Mouse (Mus musculus): ENCODE results near the gene Fam71f1. TPM values are rescaled to one million over a fixed set of nuclear protein-coding genes. Genes with fewer than 3 reads are reported as not detected.

The Fam71f1 gene
- polyA plus RNA-seq, 1 experiment from 2014 or later = not detected

GRCm38 (mm10) chr6:29365277-29365676, 46.3 kb downstream of the Fam71f1 start:
- H3K9ac ChIP-seq = no peak overlapping the region
- ATAC-seq (ENCODE audit: insufficient number of reproducible peaks, insufficient read depth, low FRiP score, low TSS enrichment, low read depth) = no peak
- 97% methylated on average over 1 of the region's 1 CpGs for WGBS
- no peak overlapping the region for H3K4me2 ChIP-seq
- H3K4me3 ChIP-seq = no peak overlapping the region
- H3K27ac ChIP-seq = no peak overlapping the region
- no peaks in the 10 kb centered on the region for H3K9me3 ChIP-seq
- H3K4me1 ChIP-seq = peaks cover 21% of the 10 kb centered on the region
- H3K27me3 ChIP-seq = no peaks in the 10 kb centered on the region
- peaks cover 55% of the 10 kb centered on the region for H3K36me3 ChIP-seq

GRCm38 (mm10) chr6:29377386-29377785, 58.4 kb downstream of the Fam71f1 start:
- H3K4me3 ChIP-seq = no peak overlapping the region
- H3K36me3 ChIP-seq = peaks cover 75% of the 10 kb centered on the region
- no peak for ATAC-seq (ENCODE audit: insufficient number of reproducible peaks, insufficient read depth, low FRiP score, low TSS enrichment, low read depth)
- WGBS = 91% methylated on average over 4 of the region's 4 CpGs
- H3K4me2 ChIP-seq = no peak overlapping the region
- H3K27me3 ChIP-seq = no peaks in the 10 kb centered on the region
- H3K9me3 ChIP-seq = no peaks in the 10 kb centered on the region
- no peaks in the 10 kb centered on the region for H3K4me1 ChIP-seq
- no peak overlapping the region for H3K9ac ChIP-seq
- no peak overlapping the region for H3K27ac ChIP-seq

GRCm38 (mm10) chr6:29378678-29379077, 59.7 kb downstream of the Fam71f1 start:
- ATAC-seq (ENCODE audit: insufficient number of reproducible peaks, insufficient read depth, low FRiP score, low TSS enrichment, low read depth) = no peak
- 96% methylated on average over 10 of the region's 10 CpGs for WGBS
- no peak overlapping the region for H3K4me3 ChIP-seq
- H3K36me3 ChIP-seq = peaks cover 62% of the 10 kb centered on the region
- H3K27ac ChIP-seq = no peak overlapping the region
- H3K4me1 ChIP-seq = no peaks in the 10 kb centered on the region
- no peaks in the 10 kb centered on the region for H3K27me3 ChIP-seq
- H3K9ac ChIP-seq = no peak overlapping the region
- H3K4me2 ChIP-seq = no peak overlapping the region
- no peaks in the 10 kb centered on the region for H3K9me3 ChIP-seq

- Histone ChIP-seq H3K9me3 (no peaks in the 10 kb centered on the region), H3K27me3 (no peaks in the 10 kb centered on the region), H3K4me2 (no peak overlapping the region), H3K4me1 (no peaks in the 10 kb centered on the region), H3K4me3 (no peak overlapping the region), H3K27ac (no peak overlapping the region), H3K36me3 (peaks cover 50% of the 10 kb centered on the region), H3K9ac (no peak overlapping the region)
- no peak for ATAC-seq (ENCODE audit: insufficient number of reproducible peaks, insufficient read depth, low FRiP score, low TSS enrichment, low read depth)
- WGBS = 97% methylated on average over 6 of the region's 6 CpGs
Measured at GRCm38 (mm10) chr6:29379954-29380353, 61.0 kb downstream of the Fam71f1 start.

DNA sequence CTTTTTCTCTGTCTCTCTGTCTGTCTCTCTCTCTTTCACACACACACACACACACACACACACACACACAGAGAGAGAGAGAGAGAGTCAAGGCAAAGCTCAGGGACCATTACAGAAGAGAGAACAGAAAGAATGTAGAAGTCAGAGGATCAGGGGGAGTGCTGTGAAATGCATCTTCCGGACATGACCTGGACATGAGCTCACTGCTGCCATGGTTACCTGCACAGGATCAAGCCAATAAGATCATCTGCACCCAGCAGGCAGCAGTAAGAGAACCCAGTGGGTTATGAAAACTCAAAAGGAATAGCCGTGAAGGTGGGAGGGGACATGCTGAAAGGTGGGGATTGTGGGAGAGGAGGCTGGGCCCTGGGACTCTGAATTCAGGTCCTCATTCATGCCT, 63.5 kb downstream of the Fam71f1 start:
- Histone ChIP-seq H3K27me3 (no peaks in the 10 kb centered on the region), H3K9ac (no peak overlapping the region), H3K4me1 (peaks cover 12% of the 10 kb centered on the region), H3K9me3 (no peaks in the 10 kb centered on the region), H3K36me3 (peaks cover 25% of the 10 kb centered on the region), H3K4me2 (no peak overlapping the region), H3K4me3 (no peak overlapping the region), H3K27ac (no peak overlapping the region)
- ATAC-seq (ENCODE audit: insufficient number of reproducible peaks, insufficient read depth, low FRiP score, low TSS enrichment, low read depth) = no peak
- 41% methylated on average over 2 of the region's 2 CpGs for WGBS

Other genes starting within 250 kb of the Fam71f1 start
- 47.4 and 50.6 TPM in 2 replicates for gene Rbm28, start 154.1 kb upstream of the Fam71f1 start, polyA plus RNA-seq (2015; fragmentation: Nextera tagmentation; extraction: Ambion mirVana)
- 1.2 and 1.3 TPM in 2 replicates for gene Prrt4, start 139.6 kb upstream of the Fam71f1 start, polyA plus RNA-seq (2015; fragmentation: Nextera tagmentation; extraction: Ambion mirVana)
- 39.1 and 39.5 TPM in 2 replicates for gene Impdh1, start 102.8 kb upstream of the Fam71f1 start, polyA plus RNA-seq (2015; fragmentation: Nextera tagmentation; extraction: Ambion mirVana)
- 43.1 and 45.7 TPM in 2 replicates for gene Hilpda, start 46.7 kb upstream of the Fam71f1 start, polyA plus RNA-seq (2015; fragmentation: Nextera tagmentation; extraction: Ambion mirVana)
- 0.55 and 1.0 TPM in 2 replicates for gene Fam71f2, start 39.5 kb upstream of the Fam71f1 start, polyA plus RNA-seq (2015; fragmentation: Nextera tagmentation; extraction: Ambion mirVana)
- 378 and 449 TPM in 2 replicates for gene Calu, start 28.9 kb downstream of the Fam71f1 start, polyA plus RNA-seq (2015; fragmentation: Nextera tagmentation; extraction: Ambion mirVana)
- 0.70 and 1.0 TPM in 2 replicates for gene Opn1sw, start 69.3 kb downstream of the Fam71f1 start, polyA plus RNA-seq (2015; fragmentation: Nextera tagmentation; extraction: Ambion mirVana)
- gene Ccdc136, start 77.2 kb downstream of the Fam71f1 start, polyA plus RNA-seq (2015; fragmentation: Nextera tagmentation; extraction: Ambion mirVana) = 20.2 and 30.7 TPM in 2 replicates
- 11.3 and 12.2 TPM in 2 replicates for gene Flnc, start 114.1 kb downstream of the Fam71f1 start, polyA plus RNA-seq (2015; fragmentation: Nextera tagmentation; extraction: Ambion mirVana)
- 221 and 233 TPM in 2 replicates for gene Atp6v1f, start 148.6 kb downstream of the Fam71f1 start, polyA plus RNA-seq (2015; fragmentation: Nextera tagmentation; extraction: Ambion mirVana)
- gene Atp6v1fnb, start 152.3 kb downstream of the Fam71f1 start, polyA plus RNA-seq (2015; fragmentation: Nextera tagmentation; extraction: Ambion mirVana) = 0.32 TPM in 1 of 2 replicates, not detected in the other
- 37.9 and 44.7 TPM in 2 replicates for gene Kcp, start 188.8 kb downstream of the Fam71f1 start, polyA plus RNA-seq (2015; fragmentation: Nextera tagmentation; extraction: Ambion mirVana)
- 3.6 and 4.6 TPM in 2 replicates for gene Irf5, start 207.5 kb downstream of the Fam71f1 start, polyA plus RNA-seq (2015; fragmentation: Nextera tagmentation; extraction: Ambion mirVana)

All from embryonic facial prominence, embryonic 13.5 days (tissue).